19 mouse cellular contexts compared by ENCODE assay signal in genomic region chr13:91619431-91619830, GRCm38 (mm10).
"Had no signal": no experiment of that assay in that cellular context is flagged by ENCODE, and none has a peak within 500 bp of the region (broad histone marks: within the 10 kb centered on the region; RNA-seq: fewer than 3 reads in every experiment).

No protein-coding gene starts in this region.

- H3K4me3 ChIP-seq: layer of hippocampus, adult 2 months; limb, embryonic 10.5 days; limb, embryonic 13.5 days; megakaryocyte, embryonic 14.5 days; midbrain, embryonic 12.5 days; midbrain, embryonic 15.5 days; myocyte had no signal

- H3K9ac ChIP-seq: limb, embryonic 13.5 days; midbrain, embryonic 12.5 days; midbrain, embryonic 15.5 days had no signal

- DNase-seq: kidney, adult 18-20 months; kidney, adult 9 months; kidney, postnatal 25 days; layer of hippocampus, adult 9-11 months; lung, adult 2 months; thymus, adult 2 months; thymus, postnatal 25 days had no signal

- H3K36me3 ChIP-seq: midbrain, embryonic 15.5 days had no signal

- H3K4me2 ChIP-seq: limb, embryonic 13.5 days; midbrain, embryonic 12.5 days; midbrain, embryonic 15.5 days had no signal

- H3K27me3 ChIP-seq: limb, embryonic 13.5 days; megakaryocyte, embryonic 14.5 days; midbrain, embryonic 12.5 days; midbrain, embryonic 15.5 days had no signal

- H3K4me1 ChIP-seq: limb, embryonic 10.5 days; limb, embryonic 13.5 days; midbrain, embryonic 12.5 days; midbrain, embryonic 15.5 days had no signal

- H3K27ac ChIP-seq: kidney, postnatal 0 days; layer of hippocampus, adult 2 months; limb, embryonic 10.5 days; limb, embryonic 13.5 days; macrophage; midbrain, embryonic 12.5 days; midbrain, embryonic 15.5 days; stomach, postnatal 0 days had no signal

- H3K9me3 ChIP-seq: limb, embryonic 10.5 days; limb, embryonic 13.5 days; midbrain, embryonic 12.5 days; midbrain, embryonic 15.5 days had no signal

- ATAC-seq: inflammation-experienced regulatory T-cells, adult 6 months; intestine, embryonic 16.5 days; midbrain, embryonic 15.5 days had no signal
